Mouse (Mus musculus): Measurements from ENCODE around the gene Rnf41. TPM values are rescaled to one million over a fixed set of nuclear protein-coding genes. Genes with fewer than 3 reads are reported as not detected.

Rnf41 gene
- polyA plus RNA-seq, 1 experiment from 2014 or later = 60.7 TPM

DNA sequence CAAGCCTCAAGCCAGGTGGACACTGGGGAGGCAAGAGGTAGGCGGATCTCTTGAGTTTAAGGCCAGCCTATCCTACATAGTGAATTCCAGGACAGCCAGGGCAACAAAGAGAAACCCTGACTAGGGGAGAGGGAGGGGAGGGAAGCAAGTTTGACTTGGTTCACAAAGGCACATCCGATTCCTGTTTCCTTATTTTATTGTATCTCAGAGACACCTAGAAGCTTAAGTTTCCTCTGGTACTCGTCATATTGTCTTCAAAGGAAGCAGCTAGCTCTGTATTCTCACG is 954 bp upstream of the Rnf41 start:
- ATAC-seq (ENCODE audit: low FRiP score, low read depth) = no peak
- Histone ChIP-seq H3K4me1 (peaks cover 41% of the 10 kb centered on the region), H3K27me3 (no peaks in the 10 kb centered on the region), H3K4me3 (peak overlapping the region; percentile 96), H3K9me3 (no peaks in the 10 kb centered on the region), H3K27ac (replicated peaks) (0 out of 2 replicates have a peak overlapping the region, but pooled peaks have one; percentile 39), H3K36me3 (peaks cover 38% of the 10 kb centered on the region), H3K9ac (replicated peaks) (peak overlapping the region; percentile 94; the same call in 1 of the 2 replicates), H3K4me2 (replicated peaks) (peak overlapping the region; percentile 81)
- WGBS = 15% methylated on average over 4 of the region's 4 CpGs

DNA sequence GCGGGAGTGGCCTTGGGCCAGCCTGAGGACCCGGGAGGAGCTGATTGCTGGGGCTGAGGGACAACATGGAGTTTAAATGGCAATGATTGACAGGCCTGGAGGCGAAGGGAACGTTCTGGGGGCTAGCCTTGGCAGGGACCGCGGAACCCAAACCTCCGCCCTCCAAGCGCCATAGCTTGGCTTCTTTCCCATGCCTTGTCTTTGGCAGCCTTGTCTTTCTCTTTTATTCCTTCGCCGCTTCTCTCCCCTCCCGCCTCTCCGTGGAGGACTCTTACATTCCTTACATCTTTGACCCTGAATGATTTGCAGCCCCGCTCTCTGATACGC is 561 bp downstream of the Rnf41 start:
- H3K4me3 ChIP-seq = peak overlapping the region; percentile 96
- H3K9ac ChIP-seq (replicated peaks) = peak overlapping the region; percentile 94
- H3K36me3 ChIP-seq = peaks cover 37% of the 10 kb centered on the region
- ATAC-seq (ENCODE audit: low FRiP score, low read depth) = no peak
- H3K9me3 ChIP-seq = no peaks in the 10 kb centered on the region
- H3K27me3 ChIP-seq = no peaks in the 10 kb centered on the region
- peaks cover 41% of the 10 kb centered on the region for H3K4me1 ChIP-seq
- 0% methylated on average over 14 of the region's 14 CpGs for WGBS
- peak overlapping the region; percentile 81 for H3K4me2 ChIP-seq (replicated peaks)
- peak overlapping the region; percentile 95 for H3K27ac ChIP-seq (replicated peaks)

DNA sequence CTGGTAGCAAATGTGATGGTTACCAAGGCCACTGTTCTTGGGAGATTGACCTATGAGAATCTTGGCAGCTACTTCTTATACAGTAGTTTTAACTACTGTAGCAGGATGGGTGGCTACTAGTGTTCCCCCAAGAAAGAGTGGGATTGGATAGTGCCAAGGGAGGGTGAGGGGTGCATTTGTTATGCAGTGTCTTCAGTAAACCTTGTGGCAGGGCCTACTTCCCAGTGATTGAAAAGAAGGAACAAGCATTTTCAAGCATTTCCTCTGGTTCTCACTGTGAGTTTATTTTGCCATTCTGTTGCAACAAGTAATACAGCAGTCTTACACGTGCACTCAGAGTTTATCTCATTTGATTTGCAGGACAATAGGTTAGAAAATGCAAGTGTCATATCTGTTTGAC is 1.1 kb downstream of the Rnf41 start:
- 58% methylated on average over 1 of the region's 1 CpGs for WGBS
- Histone ChIP-seq H3K27me3 (no peaks in the 10 kb centered on the region), H3K9me3 (no peaks in the 10 kb centered on the region), H3K9ac (replicated peaks) (peak overlapping the region; percentile 94), H3K4me2 (replicated peaks) (peak overlapping the region; percentile 81), H3K36me3 (peaks cover 37% of the 10 kb centered on the region), H3K27ac (replicated peaks) (no peak overlapping the region), H3K4me3 (peak overlapping the region; percentile 96), H3K4me1 (peaks cover 41% of the 10 kb centered on the region)
- ATAC-seq (ENCODE audit: low FRiP score, low read depth) = no peak

DNA sequence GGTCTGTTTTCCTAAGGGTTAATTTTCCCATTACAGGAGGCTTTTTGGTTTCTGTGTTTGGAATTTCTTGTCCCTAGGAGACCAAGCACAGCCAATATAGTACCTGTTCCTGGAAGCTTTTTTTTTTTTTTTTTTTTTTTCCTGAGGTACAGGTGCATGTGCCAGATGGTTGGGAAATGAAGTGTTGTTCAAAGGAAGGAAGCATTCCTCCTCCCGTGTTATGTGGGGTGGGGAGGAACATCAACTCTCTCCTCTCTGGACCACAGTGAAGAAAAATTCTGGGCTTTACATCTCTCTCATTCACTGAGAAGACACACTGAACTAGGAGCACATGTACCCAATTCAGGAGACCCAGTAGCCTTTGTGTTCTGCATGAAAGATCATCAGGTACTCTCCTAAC is 1.6 kb downstream of the Rnf41 start:
- Histone ChIP-seq H3K4me3 (peak overlapping the region; percentile 96; the same call in 1 of the 2 replicates), H3K36me3 (peaks cover 37% of the 10 kb centered on the region), H3K27ac (replicated peaks) (no peak overlapping the region), H3K4me2 (replicated peaks) (peak overlapping the region; percentile 81), H3K4me1 (peaks cover 40% of the 10 kb centered on the region), H3K9me3 (no peaks in the 10 kb centered on the region), H3K9ac (replicated peaks) (peak overlapping the region; percentile 94; the same call in 1 of the 2 replicates), H3K27me3 (no peaks in the 10 kb centered on the region)
- ATAC-seq (ENCODE audit: low FRiP score, low read depth) = no peak
- 76% methylated on average over 1 of the region's 1 CpGs for WGBS

DNA sequence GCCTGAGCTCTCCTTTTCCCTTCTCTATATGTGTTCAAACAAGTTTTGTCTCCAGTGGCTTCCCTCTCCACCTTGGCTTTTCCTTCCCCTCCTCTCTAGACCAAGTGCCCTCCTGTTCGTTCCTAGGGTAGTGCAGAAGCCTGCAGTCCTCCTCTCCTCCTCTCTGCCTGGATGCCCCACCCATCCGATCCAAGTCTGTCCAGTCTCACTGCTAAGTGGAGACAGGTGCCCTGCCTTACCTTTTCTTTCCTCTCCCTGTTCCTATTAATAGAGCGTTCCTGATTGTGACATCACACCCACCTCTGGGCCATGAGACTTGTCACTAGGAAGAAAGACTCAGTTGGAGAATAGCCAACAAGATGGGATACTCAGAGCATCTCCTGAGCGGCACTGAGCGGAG is 3.4 kb downstream of the Rnf41 start:
- Histone ChIP-seq H3K27me3 (no peaks in the 10 kb centered on the region), H3K9me3 (no peaks in the 10 kb centered on the region), H3K9ac (replicated peaks) (no peak overlapping the region), H3K4me2 (replicated peaks) (no peak overlapping the region), H3K36me3 (peaks cover 52% of the 10 kb centered on the region), H3K27ac (replicated peaks) (no peak overlapping the region), H3K4me1 (peaks cover 31% of the 10 kb centered on the region), H3K4me3 (no peak overlapping the region)
- WGBS = 94% methylated on average over 5 of the region's 5 CpGs
- ATAC-seq (ENCODE audit: low FRiP score, low read depth) = no peak

DNA sequence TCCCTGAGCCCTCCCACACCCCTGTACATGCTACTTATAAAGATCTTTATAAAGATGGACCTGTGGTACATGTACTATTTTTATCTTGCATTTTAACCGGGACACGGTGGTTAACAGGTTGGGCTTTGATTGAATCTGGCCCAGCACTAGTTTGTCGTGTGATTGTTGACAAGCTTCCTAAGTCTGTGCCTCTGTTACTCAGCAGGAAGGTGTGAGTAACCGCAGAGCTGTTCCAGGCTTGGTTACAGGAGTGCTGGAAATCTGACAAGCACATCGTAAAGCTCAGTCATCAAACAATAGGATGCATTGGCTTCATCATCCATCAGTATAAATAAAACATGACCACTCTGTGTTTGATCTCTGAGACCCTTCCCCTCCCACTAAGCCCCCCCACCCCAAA is 11.0 kb downstream of the Rnf41 start:
- no peak for ATAC-seq (ENCODE audit: low FRiP score, low read depth)
- H3K4me3 ChIP-seq = no peak overlapping the region
- no peak overlapping the region for H3K9ac ChIP-seq (replicated peaks)
- H3K36me3 ChIP-seq = peaks cover 73% of the 10 kb centered on the region
- H3K4me2 ChIP-seq (replicated peaks) = no peak overlapping the region
- no peaks in the 10 kb centered on the region for H3K4me1 ChIP-seq
- no peaks in the 10 kb centered on the region for H3K27me3 ChIP-seq
- no peak overlapping the region for H3K27ac ChIP-seq (replicated peaks)
- WGBS = 87% methylated on average over 5 of the region's 5 CpGs
- no peaks in the 10 kb centered on the region for H3K9me3 ChIP-seq

DNA sequence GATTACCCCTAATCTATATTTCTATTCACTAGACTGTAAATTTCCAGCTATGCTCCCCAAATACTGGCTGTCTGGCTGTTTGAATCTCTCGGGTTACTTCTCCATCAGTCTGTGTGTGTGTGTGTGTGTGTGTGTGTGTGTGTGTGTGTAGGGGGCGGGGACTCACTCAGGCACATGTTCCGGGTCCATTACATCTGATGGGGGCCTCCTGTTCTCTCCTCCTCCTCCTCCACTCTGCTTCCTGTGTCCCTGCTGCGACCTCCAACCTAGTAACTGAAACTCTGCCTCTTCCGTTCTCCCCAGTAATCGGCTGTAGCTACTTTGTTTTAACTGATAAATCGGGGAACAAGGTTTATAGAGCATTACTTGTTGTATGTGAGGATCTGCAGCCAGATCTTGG is 13.1 kb downstream of the Rnf41 start:
- peaks cover 70% of the 10 kb centered on the region for H3K36me3 ChIP-seq
- H3K4me1 ChIP-seq = no peaks in the 10 kb centered on the region
- 83% methylated on average over 6 of the region's 7 CpGs for WGBS

DNA sequence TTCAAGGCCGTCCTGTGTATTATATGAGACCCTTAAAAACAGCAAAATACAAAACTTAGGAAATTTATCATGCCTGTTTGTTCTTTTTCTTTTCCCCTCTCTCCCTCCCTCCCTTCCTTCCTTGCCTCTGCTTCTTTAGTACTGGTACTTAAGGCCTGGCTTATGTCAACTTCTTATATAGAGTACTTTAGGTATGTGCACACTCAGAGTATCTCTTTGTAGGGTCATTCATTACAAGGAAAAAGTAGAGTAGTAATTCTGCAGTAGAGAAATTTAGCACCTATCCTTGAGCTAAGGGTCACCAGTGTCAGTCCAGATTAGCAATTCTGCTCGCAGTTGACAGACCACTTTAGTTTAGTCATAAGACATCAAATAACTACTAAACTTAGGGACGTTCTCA is 13.8 kb downstream of the Rnf41 start:
- 88% methylated on average over 3 of the region's 3 CpGs for WGBS
- peaks cover 71% of the 10 kb centered on the region for H3K36me3 ChIP-seq
- H3K27ac ChIP-seq (replicated peaks) = no peak overlapping the region

More for the DNA sequence above, 13.1 kb downstream of the Rnf41 start:
- H3K27me3 ChIP-seq = no peaks in the 10 kb centered on the region
- H3K9ac ChIP-seq (replicated peaks) = no peak overlapping the region
- no peak overlapping the region for H3K4me2 ChIP-seq (replicated peaks)
- no peak overlapping the region for H3K4me3 ChIP-seq
- H3K27ac ChIP-seq (replicated peaks) = no peak overlapping the region
- no peaks in the 10 kb centered on the region for H3K9me3 ChIP-seq
- ATAC-seq (ENCODE audit: low FRiP score, low read depth) = no peak

DNA sequence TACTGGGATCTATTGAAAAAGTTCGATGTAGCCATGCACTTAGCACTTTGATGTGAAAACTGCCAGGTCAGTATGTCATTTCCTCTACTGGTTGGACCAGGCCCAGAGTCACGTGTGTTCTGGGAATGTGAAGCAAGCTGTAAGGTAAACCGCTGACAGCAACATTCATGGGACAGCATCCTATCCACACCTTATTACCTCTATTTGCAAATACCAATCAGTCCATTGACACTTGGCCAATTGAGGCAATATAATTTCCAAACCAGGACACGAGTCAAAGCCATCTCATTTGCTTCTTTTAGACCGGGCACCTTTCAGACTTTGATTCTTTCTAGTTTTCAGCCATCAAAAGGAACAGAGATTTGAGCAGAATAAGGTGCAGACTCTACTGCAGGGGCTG is 17.6 kb downstream of the Rnf41 start:
- no peak overlapping the region for H3K27ac ChIP-seq (replicated peaks)
- WGBS = 93% methylated on average over 5 of the region's 5 CpGs
- no peaks in the 10 kb centered on the region for H3K4me1 ChIP-seq
- no peaks in the 10 kb centered on the region for H3K9me3 ChIP-seq
- H3K27me3 ChIP-seq = no peaks in the 10 kb centered on the region
- no peak overlapping the region for H3K4me2 ChIP-seq (replicated peaks)
- no peak overlapping the region for H3K9ac ChIP-seq (replicated peaks)
- H3K36me3 ChIP-seq = peaks cover 55% of the 10 kb centered on the region
- ATAC-seq (ENCODE audit: low FRiP score, low read depth) = no peak
- H3K4me3 ChIP-seq = no peak overlapping the region

More for the DNA sequence above, 13.8 kb downstream of the Rnf41 start:
- Histone ChIP-seq H3K9ac (replicated peaks) (no peak overlapping the region), H3K4me1 (no peaks in the 10 kb centered on the region), H3K4me3 (no peak overlapping the region), H3K4me2 (replicated peaks) (no peak overlapping the region), H3K9me3 (no peaks in the 10 kb centered on the region), H3K27me3 (no peaks in the 10 kb centered on the region)
- ATAC-seq (ENCODE audit: low FRiP score, low read depth) = no peak

DNA sequence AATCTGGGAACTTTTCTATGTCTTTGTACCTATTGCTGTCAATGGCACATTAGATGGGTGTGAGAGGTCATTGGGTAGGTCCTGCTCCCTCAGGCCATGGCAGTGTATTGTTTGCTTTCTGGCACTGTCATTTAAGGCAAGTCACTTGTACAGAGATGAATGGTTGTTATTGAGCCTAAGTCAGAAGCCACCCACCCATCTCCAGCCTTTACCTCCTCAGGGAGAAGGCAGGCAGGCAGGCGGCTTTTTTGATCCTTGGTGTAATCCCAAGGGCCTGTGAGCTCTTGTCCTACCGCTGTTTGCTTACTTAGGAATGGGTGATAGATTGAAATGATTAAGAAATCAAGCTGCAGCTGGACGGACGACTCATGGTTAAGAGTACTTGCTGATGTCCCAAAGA is 18.0 kb downstream of the Rnf41 start:
- no peak overlapping the region for H3K27ac ChIP-seq (replicated peaks)

DNA sequence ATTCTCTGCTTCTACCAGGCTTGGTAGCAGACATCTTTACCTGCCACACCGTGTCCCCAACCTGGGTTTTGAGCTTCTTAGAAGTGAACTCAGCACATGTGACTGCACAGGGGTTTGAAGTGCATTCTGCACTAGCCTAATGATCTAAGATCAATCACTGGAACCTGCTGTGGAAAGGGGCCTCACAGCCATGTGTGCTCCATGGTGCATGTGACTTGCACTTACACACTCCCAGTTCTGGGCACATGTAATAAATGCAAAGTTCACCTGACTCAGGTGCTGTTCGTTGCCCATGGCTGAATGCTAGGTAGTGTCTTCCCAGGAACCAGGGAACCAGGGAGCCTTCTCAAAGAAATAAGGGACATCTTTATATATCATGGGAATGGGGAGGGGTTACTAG is 22.0 kb downstream of the Rnf41 start:
- Histone ChIP-seq H3K27ac (replicated peaks) (no peak overlapping the region), H3K4me3 (no peak overlapping the region), H3K9me3 (no peaks in the 10 kb centered on the region), H3K9ac (replicated peaks) (no peak overlapping the region), H3K36me3 (peaks cover 78% of the 10 kb centered on the region), H3K4me1 (no peaks in the 10 kb centered on the region), H3K4me2 (replicated peaks) (no peak overlapping the region), H3K27me3 (no peaks in the 10 kb centered on the region)
- WGBS = 97% methylated on average over 2 of the region's 2 CpGs
- ATAC-seq (ENCODE audit: low FRiP score, low read depth) = no peak

More for the DNA sequence above, 18.0 kb downstream of the Rnf41 start:
- no peak overlapping the region for H3K9ac ChIP-seq (replicated peaks)
- no peak overlapping the region for H3K4me3 ChIP-seq
- WGBS = 91% methylated on average over 4 of the region's 4 CpGs
- no peaks in the 10 kb centered on the region for H3K27me3 ChIP-seq
- no peak for ATAC-seq (ENCODE audit: low FRiP score, low read depth)
- H3K9me3 ChIP-seq = no peaks in the 10 kb centered on the region
- H3K4me1 ChIP-seq = no peaks in the 10 kb centered on the region
- H3K36me3 ChIP-seq = peaks cover 55% of the 10 kb centered on the region
- no peak overlapping the region for H3K4me2 ChIP-seq (replicated peaks)

DNA sequence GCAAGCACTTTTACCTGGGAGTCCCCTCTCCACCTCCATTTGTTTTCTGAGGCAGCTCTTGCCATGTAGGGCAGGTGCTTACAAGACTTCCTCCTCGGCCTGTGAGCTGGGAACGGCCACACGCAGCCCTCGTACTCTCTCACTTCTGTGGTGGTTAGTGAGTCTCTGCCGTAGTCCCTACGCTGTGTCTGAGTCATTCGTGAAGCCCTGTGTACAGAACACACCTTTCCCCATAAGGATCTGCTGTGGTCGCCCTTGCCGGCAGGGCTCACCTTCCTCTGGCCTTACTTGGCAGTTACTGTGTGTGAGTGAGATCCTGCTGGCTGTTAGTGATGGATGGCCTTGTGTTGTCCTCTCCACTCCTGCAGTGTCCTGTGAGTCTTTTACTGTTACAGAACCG is 23.2 kb downstream of the Rnf41 start:
- Histone ChIP-seq H3K4me1 (no peaks in the 10 kb centered on the region), H3K36me3 (peaks cover 78% of the 10 kb centered on the region), H3K4me3 (no peak overlapping the region), H3K27me3 (no peaks in the 10 kb centered on the region), H3K4me2 (replicated peaks) (no peak overlapping the region), H3K9ac (replicated peaks) (no peak overlapping the region), H3K27ac (replicated peaks) (no peak overlapping the region), H3K9me3 (no peaks in the 10 kb centered on the region)
- 89% methylated on average over 10 of the region's 10 CpGs for WGBS
- no peak for ATAC-seq (ENCODE audit: low FRiP score, low read depth)

DNA sequence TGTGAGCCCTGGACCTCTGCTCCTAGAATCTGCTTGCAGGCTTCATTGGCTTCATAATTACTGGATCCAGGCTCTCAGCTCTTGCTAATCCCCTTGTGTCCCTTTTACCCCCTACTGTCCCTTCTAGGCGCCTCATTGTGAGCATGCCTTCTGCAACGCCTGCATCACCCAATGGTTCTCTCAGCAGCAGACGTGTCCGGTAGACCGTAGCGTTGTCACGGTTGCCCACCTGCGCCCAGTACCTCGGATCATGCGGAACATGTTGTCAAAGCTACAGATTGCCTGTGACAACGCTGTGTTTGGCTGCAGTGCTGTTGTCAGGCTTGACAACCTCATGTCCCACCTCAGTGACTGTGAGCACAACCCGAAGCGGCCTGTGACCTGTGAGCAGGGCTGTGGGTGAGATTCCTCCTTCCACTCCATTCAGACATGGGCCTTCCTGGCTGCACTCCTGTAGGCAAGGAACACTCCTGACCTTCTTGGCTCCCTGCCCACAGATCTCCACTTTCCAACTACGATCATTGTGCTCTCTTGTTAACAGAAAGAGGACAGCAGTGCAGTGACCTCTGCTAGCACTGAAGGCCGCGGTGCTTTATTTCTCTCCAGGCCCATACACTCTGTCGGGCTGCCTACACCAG is 23.8 kb downstream of the Rnf41 start:
- peaks cover 76% of the 10 kb centered on the region for H3K36me3 ChIP-seq
- H3K27me3 ChIP-seq = no peaks in the 10 kb centered on the region
- H3K4me3 ChIP-seq = no peak overlapping the region
- H3K9ac ChIP-seq (replicated peaks) = no peak overlapping the region
- no peak overlapping the region for H3K27ac ChIP-seq (replicated peaks)
- H3K4me2 ChIP-seq (replicated peaks) = no peak overlapping the region
- H3K4me1 ChIP-seq = no peaks in the 10 kb centered on the region
- ATAC-seq (ENCODE audit: low FRiP score, low read depth) = no peak
- 78% methylated on average over 17 of the region's 17 CpGs for WGBS
- no peaks in the 10 kb centered on the region for H3K9me3 ChIP-seq
